Mouse (Mus musculus): ENCODE data around the gene Rnf183. TPM values are rescaled to one million over a fixed set of nuclear protein-coding genes. Genes with fewer than 3 reads are reported as not detected.

Gene Rnf183
- polyA plus RNA-seq, 1 experiment = 23.7 TPM

- Histone ChIP-seq H3K4me3 (ENCODE audit: control insufficient read depth, insufficient read depth, low read length) (no peak overlapping the region), H3K27me3 (ENCODE audit: control insufficient read depth, insufficient read depth, low read length) (no peaks in the 10 kb centered on the region), H3K4me1 (replicated peaks; ENCODE audit: control insufficient read depth, insufficient read depth, low read length) (no peaks in the 10 kb centered on the region), H3K27ac (ENCODE audit: control insufficient read depth, insufficient read depth, low read length) (no peak overlapping the region), H3K36me3 (ENCODE audit: control insufficient read depth, insufficient read depth, low read length) (no peaks in the 10 kb centered on the region)
- TF ChIP-seq CTCF (IDR thresholded peaks at IDR 0.05; ENCODE audit: borderline replicate concordance, control insufficient read depth, extremely low read depth, insufficient read depth, low read length, poor library complexity) = no peak
- TF ChIP-seq POLR2A (IDR thresholded peaks at IDR 0.05; ENCODE audit: control insufficient read depth, extremely low read depth, insufficient read depth, low read length, poor library complexity) = no peak
- 94% methylated on average over 9 of the region's 9 CpGs for WGBS
- no peak for DNase-seq
Observed at GRCm38 (mm10) chr4:62379724-62380381, 55.2 kb downstream of the Rnf183 start.

Other genes starting within 250 kb of the Rnf183 start
- gene Zfp37, start 204.2 kb downstream of the Rnf183 start, polyA plus RNA-seq (2012; rRNA removed) = 0.04 and 0.12 TPM in 2 replicates
- gene Slc31a2, start 172.7 kb downstream of the Rnf183 start, polyA plus RNA-seq (2012; rRNA removed) = 19.0 and 21.6 TPM in 2 replicates
- gene Fkbp15, start 74.7 kb downstream of the Rnf183 start, polyA plus RNA-seq (2012; rRNA removed) = 59.3 and 59.5 TPM in 2 replicates
- 10.5 TPM in 2 replicates for gene Slc31a1, start 74.5 kb downstream of the Rnf183 start, polyA plus RNA-seq (2012; rRNA removed)
- 51.0 and 54.3 TPM in 2 replicates for gene Cdc26, start 26.6 kb downstream of the Rnf183 start, polyA plus RNA-seq (2012; rRNA removed)
- gene Prpf4, start 26.5 kb downstream of the Rnf183 start, polyA plus RNA-seq (2012; rRNA removed) = 21.1 and 23.9 TPM in 2 replicates
- 1.6 and 1.9 TPM in 2 replicates for gene Wdr31, start 35.6 kb upstream of the Rnf183 start, polyA plus RNA-seq (2012; rRNA removed)
- gene Bspry, start 44.8 kb upstream of the Rnf183 start, polyA plus RNA-seq (2012; rRNA removed) = 19.7 and 19.8 TPM in 2 replicates
- 4.5 and 7.0 TPM in 2 replicates for gene Hdhd3, start 68.2 kb upstream of the Rnf183 start, polyA plus RNA-seq (2012; rRNA removed)
- 56.2 and 75.9 TPM in 2 replicates for gene Alad, start 84.7 kb upstream of the Rnf183 start, polyA plus RNA-seq (2012; rRNA removed)
- gene Pole3, start 89.8 kb upstream of the Rnf183 start, polyA plus RNA-seq (2012; rRNA removed) = 18.0 and 20.9 TPM in 2 replicates
- gene 4933430I17Rik, start 90.1 kb upstream of the Rnf183 start, polyA plus RNA-seq (2012; rRNA removed) = 0.15 and 0.16 TPM in 2 replicates
- gene Rgs3, start 124.6 kb upstream of the Rnf183 start, polyA plus RNA-seq (2012; rRNA removed) = 61.1 and 81.3 TPM in 2 replicates